Mouse (Mus musculus) gastrocnemius, adult 8-10 months (tissue): ENCODE measurements around the gene Maml3. TPM values are rescaled to one million over a fixed set of nuclear protein-coding genes. Genes with fewer than 3 reads are reported as not detected.
A peak's percentile ranks its signal among the peaks of the same experiment; 100 is the strongest.

Experiments used
- DNase-seq, 2 experiments: peaks; one replicate each; pipeline ENCODE4 v3.0.0; 2022; ENCODE audit warnings: low spot score in 2 of 2
- total RNA-seq, 4 experiments: library from RNA; stranded (reverse); gene quantifications; 2 replicates each; pipeline ENCODE4 v1.2.4; 2022

The Maml3 gene
- total RNA-seq, 4 experiments from 2014 or later: 1.2 to 2.4 (median 1.8) TPM

DNA sequence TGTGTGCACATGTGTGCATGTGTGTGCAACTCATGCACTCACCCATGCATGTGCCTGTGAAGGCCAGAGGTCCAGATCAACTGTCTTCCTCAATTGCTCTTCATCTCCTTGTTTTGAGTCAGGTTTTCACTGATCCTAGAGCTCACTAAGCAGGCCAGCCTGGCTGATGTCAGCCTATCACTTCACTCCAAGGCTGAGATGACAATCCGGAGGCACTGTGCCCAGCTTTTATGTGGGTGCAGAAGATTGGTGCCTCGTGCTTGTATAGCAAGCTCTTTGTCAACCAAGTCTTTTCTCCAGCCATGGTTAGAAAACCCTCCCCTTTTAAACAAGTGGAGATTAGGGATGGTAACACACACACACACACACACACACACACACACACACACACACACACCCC, 146.1 kb downstream of the Maml3 start:
- no peak for DNase-seq

DNA sequence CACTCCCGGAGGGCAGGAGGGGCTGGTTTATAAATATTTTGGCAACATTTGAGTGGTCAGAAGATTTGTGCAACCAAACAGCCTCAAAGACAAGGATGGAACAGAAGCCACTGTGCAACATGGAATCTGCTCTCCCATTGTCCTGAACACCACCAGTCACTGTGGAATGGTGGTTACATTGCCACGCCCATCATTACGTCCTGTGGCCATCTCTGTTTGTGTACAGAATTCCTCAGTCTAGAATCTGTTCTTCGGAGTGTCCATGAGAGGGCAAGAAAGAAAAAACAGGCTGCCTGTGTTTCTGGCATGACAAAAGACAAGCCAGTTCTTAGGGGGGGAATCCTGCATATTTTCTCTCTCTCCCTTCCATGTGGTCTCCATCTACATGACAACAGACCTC, 150.4 kb downstream of the Maml3 start:
- DNase-seq: no peak

DNA sequence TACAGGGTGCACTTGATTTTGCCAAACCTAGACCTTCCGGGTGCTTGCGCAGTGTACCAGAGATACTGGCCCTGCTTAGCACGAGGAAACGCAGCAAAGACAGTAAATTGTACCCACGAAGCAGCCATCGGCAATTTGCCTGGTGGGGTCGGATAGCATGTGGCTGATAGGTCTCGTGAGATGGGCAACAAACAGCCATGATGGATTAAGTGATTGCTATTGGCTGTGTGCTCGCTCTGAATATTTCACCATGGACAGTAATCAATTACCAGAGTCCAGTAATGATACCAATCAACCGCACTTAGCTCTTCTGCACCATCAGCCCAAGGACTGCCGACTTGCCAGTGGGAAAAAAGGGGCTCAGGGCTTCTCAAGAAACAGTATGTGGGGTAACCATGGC, 150.9 kb downstream of the Maml3 start:
- no peak for DNase-seq

DNA sequence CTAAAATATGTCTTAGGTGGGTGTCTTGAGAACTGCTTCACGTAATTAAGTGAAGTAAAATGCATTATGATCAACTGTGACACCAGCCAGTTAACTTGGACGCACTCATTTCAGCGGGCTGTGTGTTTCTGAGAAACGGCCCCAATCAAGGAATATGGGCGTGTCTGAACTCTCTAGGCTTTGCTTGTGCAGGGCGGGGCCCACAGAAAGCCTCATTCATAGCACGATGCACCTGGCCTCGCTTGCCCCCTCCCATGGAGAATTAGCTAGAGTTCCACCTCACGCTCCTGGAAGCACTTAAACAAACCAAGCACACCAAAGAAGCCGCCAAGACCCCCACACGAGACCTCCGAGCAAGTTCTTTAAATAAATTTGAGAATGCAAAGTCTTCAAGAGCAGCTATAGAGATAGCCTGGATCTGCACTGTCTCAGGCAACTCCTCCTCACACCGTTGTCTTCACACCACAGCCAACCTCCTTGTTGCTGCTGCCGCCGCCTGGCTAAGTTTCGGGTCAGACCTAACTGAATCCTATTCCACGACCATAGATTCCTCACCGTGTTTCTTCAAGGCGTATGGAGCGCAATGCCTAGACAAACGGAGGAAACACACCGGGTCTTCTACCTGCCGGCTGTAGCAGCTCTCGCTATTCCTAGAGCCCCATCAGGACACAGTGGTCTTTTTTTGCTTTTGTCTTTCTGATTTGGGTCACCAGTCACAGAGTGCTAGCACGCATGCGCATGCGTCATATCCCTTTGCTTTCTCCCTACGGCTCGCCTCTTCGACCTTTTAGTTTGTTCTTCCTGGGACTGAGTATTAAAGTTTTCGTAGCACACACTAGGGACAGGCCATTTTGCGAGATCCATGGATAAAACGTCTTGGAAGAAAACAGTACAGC, 151.9 kb downstream of the Maml3 start:
- no peak for DNase-seq

DNA sequence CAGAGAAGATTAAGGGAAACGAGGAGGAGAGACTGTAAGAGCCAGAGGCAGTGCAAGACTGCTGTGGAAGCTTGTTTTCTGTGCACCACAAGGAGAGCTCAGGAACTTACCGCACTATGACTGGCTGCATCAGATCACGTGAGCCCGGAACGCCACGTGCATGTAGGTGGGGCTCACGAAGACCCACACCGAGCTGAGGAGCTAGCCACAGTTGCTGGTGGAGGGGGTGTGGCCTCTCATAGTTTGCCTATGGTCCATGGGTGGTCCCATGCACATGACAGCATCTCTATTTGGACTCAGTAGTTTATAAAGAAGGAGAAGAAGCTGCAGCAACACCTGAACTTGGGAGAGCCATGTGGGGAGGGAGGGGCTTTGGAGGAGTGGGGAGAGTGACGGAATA, 152.6 kb downstream of the Maml3 start:
- DNase-seq: no peak

DNA sequence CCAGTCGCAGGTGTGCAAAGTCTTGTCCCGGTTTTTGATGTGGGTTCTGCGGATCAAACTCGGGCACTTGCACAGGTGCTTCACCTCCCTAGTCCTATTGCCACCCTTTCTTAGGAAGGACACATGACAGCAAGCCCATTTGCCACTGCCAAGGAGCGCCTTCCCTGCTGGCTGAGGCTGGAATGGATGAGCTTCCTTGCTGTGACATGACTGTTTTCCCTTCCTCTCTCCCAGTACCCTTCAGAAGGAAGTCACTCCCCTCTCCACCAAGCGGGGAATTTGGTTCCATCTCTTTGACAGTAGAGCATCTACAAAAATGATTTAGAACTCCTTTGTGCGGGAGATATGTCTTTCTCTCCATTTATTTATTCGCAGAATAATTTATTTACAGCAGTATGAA, 155.2 kb downstream of the Maml3 start:
- no peak for DNase-seq

DNA sequence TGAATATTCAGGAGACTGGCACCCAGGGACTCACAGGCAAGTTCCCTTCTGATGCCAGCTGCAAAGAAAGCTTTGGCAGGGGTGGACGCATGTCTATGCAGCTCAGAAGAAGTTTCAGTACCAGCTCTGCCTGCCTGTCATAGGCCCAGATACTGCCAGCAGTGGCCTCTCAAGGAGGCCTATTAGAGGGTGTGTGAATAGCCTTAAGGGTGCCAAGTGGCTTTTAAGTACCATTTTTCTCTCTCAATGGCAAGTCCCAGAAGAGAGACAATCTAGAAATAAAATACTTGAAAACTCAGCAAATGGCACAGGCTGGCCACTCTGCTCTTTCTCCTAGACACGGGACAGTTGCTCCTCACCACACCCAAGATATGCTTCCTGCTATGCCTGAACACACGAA, 157.7 kb downstream of the Maml3 start:
- no peak for DNase-seq

DNA sequence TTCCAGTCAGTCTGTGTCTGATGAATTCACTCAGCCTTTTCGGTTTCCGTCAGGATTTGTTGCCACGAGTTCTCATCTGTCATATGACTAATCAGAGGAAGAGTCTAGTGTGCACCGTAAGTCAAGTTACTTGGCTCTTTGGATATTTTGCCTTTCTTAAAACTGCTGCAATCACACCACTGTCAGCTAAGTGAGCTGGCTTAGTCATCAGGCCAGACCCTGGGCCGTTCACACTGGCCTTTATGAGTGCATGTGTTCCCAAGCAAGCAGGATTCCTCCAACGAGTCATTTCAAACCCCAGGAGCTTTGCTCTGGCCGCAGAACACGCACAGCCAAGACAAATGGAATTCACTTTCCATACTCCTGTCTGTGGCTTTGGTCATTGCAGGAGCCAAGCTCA, 161.2 kb downstream of the Maml3 start:
- peak; percentile 26 to 61 for DNase-seq

DNA sequence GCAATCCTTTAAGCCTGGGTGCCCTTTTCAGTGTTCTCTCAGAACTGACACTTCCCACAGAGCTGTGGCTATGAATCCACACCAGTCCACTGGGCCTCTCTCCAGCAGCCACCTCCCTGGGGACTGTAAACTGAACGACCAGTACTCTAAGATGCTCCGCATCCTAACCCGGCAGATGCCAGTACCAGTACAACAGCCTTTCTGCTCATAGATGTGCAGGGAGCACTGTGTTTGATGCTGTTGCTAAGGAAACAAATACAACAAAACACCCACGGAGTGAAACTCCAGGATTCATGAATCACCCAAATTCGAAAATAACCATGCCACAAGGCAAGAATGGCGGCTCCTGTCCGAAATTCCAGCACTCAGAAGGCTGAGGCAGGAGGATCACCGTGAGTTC, 163.1 kb downstream of the Maml3 start:
- peak; percentile 39 to 61 for DNase-seq

DNA sequence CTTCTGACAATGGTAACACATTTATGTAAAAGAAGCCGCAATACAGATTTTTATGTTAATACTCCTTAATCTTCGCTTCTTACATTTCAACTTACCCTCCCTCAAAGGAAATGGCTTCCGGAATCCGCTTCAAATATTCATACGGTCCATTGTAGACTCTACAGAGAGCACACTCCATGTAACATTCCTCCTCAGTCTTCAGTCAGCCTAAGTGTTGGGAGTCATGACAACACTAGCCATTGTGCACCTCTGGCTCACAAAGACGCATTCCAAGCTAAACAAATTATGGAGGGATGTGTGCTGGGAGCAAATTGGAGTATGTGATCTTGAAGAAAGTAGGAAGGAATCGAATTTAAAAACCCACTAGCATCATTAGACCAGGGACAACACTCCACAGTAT, 165.0 kb downstream of the Maml3 start:
- no peak for DNase-seq

DNA sequence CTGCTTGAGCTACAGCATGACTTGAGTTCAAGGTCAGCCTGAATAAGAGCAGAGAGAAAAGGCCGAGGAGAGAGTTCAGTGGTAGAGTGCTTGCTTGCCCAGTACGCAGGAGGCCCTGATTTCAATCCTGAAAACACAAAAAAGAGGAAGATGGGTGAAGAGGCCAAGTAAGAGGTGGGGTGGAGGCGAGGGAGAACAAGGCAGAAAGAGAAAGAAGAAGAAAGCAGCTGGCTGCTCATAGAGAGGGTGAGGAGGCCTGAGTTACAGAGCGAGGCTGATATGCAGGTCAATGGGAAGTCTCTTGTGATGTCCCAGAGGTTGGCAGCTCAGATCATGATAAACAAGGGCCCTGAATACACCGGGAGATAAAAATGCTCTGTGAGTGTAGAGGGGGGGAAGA, 165.8 kb downstream of the Maml3 start:
- DNase-seq: no peak

DNA sequence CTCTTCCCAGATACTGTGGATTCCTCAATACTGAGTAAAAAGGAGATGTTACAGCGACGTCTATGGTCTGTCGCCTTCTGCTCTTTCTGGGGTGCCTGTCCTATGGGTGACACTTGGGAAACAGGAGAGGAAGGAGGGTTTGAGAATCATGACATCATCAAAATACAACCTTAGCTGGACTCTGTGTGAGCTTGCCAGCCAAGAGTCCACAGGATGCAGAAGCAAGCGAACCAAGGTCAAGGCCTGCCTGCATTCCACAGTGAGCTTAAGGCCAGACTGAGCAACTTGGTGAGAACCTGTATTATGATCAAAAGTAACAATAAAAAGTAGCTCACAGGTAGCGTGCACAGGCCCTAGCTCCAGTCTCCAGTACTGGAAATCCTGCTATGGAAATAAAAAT, 167.7 kb downstream of the Maml3 start:
- DNase-seq: no peak

DNA sequence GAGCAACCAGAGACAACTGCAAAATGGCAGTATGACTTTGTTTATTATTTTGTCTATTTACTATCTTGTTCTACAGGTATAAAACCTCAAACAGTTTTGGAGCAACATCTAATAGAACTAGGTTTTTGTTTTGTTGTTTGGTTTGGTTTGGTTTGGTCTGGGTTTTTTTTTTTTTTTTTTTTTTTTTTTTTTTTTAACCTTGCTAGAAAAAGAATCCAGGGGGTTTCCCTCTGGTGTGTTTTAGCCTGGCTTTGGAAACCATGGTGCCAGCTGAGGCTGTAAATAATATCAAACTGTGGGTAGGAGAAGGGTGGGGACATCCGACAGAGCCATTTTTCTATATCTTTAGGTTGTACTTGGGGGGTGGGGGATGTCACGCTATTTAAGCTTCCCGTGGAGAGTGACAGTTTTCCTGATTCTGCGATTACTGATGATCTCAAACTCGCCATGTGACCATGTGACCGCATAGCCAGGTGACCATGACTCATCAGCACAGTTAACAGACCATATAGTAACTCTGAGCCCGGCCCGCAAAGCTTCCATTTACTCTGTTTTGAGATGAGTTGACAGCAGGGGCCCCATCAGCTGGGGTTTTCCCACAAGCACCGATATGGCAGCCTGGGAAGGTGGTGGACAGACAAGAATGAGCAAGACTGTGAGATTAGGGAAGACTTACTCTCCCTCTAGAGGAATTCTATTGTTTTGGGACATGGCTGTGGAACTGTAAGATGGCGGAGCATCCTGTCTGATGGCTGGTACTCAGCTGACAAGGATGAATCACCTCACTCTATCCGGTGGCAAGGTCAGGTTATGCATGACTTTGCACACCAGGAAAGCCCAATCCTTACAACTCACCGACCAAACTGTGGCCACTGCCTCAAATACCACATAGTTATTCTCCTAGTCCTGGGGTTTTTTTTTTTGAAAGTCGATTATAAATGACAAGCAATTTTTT, 170.1 kb downstream of the Maml3 start:
- no peak for DNase-seq

DNA sequence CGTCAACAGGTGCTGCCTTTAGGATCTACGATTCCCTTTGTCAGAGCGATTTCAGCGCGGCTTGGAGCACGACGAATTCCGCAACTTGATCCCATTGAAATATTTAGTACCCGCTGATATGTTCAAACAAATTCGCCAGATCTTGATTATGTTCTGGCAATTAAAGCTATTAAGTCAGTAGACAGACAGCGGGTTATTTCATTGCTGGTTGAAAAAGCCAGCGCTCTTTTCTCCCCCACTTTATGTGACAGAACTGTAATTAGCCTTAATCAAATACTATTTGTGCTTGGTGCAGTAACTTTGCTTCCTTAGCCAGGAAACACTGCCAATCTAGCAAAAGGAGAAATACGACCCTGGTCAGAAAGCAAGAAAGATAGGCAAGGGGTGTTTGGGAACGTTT, 176.7 kb downstream of the Maml3 start:
- no peak for DNase-seq

DNA sequence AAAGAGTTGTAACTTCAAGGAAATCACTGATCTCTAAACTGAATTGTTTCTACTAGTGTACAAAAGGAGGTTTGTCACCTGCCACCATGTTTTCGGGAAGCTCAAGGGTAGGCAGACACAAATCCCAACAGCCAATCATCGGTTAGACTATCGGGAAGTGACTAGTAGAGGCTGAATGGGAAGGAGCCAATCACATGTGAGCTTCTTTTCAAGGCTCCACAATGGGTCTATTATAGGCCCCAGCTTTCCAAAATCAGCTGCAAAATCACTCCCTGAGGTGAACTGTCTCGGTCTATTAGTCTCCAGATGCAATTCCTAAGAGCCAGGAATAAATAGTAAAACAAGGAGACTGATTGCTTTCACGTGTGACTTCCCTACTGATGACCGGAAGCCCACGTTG, 177.3 kb downstream of the Maml3 start:
- no peak for DNase-seq

DNA sequence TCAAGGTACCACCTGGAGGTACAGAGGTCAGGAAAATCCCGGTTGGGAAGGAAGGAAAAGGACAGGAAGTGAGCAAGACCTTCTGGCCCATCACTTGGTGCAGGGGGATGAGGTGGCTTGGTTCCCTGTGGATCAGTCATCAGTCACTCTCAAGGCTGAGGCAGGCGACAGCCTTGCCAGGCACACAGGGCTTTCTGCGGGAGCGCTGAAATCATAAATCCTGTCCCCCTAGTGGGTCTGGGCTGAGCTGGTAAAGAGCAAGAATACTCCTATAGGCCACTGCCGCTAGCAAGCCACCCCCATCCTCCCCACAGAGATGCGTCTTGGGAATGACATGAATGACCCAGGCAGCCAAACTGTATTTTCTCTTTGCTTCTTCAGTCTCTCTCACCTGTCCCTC, 177.8 kb downstream of the Maml3 start:
- DNase-seq: no peak

DNA sequence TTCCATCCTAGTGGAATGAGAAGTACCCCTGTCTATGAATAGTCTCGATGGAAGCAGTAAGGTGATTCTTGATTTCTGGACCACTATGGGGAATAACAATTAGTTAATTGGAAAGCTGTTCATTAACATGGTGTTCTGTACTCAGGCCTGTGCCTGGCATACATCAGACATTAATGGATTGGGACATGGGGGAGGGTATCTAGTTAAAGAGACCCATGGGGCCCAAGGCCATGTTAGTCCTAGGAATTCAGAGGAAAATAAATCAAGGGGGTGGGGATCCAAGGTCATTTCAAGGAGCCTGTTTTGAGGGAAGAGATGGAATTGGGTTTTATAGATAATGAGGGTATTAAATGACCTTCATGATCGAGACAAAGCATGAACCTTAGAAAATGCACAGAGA, 179.1 kb downstream of the Maml3 start:
- DNase-seq: no peak

DNA sequence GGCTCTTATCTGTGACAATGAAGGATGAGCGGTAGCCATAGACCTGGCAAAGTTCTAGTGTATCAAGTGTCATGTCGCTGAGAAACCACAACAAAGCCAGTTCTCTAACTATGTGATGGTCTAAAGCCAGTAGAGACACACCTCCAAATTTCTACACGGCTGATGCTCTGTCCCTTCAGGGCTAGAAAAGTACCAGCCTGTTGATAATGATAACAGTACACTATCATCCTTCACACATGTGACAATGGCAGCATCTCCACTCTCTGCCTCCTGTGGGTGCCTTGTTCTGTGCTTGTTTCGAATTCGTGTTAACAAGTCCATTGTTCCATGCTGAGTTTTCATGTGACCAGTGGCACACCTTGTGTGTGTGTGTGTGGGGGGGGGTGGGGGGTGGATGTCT, 180.2 kb downstream of the Maml3 start:
- no peak for DNase-seq

DNA sequence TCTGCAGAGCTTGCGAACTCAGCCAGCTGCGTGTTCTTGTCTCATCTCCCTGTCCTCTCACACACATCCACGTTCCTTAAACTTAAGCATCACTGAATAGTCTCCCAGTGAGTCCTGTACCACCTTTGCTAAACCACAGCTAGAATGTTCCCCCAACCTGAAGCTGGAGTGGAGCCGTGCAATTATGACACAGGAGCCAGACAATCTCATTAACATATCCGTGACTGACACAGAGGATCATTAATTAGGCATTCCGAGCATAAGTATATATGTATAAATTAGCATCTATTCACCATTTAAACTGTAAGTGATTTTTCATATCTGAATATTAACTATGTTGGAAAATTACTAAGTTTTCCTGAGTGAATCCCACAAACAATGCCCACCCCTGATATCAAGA, 181.1 kb downstream of the Maml3 start:
- no peak for DNase-seq

DNA sequence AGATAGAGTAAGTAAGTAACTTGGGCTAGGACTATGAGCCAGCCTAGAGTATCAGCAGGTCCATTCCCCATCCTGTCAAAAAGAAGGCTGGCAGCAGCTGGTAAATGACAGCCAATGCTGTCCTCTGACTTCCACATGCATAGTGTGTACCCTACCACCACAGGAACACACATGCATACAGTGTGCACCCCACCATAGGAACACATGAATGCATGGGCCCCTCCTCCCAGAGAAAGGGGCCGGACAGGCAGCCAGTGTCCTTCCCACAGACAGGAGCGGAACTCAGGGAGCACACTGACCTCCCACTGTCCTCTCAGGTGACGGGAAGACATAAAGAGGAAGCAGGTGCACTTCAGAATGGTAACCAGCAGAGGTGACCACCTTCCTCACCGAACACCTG, 188.0 kb downstream of the Maml3 start:
- no peak for DNase-seq

DNA sequence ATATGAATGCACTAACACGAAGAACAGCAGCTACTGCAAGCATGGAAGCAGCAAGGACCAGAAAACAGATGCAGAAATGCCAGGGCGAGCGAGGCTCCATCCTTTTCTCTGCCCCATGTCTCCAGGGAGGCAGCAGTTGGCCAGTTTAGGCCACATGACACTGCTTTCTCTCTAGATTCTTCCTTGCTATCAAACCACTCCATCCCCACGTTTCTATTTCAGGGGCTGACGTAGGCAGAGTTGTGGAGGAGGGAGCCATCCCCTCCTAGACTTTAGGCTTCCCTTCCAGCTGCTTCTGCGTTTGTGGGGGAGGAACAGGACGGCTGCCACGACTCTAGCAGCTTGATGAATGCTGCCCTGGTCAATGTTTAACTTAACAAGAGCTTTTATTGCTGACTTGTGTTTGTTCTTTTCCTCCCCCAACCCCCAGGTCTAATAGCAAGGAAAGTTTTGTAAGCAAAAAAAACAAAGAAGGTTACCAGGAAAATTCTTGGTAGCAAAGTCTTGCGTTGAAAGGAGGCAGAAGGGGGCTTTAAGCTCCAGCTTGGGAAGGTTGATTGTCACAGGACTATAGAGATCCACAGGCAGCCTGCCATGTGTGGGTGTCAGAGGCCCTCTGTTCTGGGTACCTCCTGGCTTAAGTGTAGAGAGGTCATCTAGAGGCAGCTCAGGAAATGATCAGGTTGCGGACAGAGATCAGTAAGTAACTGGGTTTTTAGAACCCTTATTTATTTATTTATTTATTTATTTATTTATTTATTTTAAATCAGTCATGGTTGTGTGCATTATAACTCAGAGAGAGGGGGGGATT, 188.6 kb downstream of the Maml3 start:
- peak in 1 of 2 experiments; percentile 5 for DNase-seq

DNA sequence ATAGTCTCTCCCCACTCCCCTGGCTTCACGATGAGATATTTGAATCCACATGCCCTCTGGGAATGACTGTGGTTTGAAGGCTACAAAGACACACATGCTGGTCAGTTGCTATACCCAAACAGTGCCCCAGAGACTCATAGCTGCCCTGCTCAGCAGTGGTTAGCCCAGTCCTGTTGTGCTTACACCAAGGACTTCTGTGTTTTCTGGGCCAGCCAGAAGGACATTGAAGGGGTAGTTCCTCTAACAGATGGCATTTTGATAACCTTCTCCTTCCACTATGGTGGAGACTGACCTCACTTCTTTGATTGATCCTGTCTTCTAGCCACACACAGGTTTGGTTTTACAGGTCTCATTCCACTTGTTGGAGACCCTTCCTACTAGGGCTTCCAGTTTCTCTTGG, 189.5 kb downstream of the Maml3 start:
- no peak for DNase-seq
